Mouse (Mus musculus): Measurements from ENCODE around the gene Sptan1.

DNA sequence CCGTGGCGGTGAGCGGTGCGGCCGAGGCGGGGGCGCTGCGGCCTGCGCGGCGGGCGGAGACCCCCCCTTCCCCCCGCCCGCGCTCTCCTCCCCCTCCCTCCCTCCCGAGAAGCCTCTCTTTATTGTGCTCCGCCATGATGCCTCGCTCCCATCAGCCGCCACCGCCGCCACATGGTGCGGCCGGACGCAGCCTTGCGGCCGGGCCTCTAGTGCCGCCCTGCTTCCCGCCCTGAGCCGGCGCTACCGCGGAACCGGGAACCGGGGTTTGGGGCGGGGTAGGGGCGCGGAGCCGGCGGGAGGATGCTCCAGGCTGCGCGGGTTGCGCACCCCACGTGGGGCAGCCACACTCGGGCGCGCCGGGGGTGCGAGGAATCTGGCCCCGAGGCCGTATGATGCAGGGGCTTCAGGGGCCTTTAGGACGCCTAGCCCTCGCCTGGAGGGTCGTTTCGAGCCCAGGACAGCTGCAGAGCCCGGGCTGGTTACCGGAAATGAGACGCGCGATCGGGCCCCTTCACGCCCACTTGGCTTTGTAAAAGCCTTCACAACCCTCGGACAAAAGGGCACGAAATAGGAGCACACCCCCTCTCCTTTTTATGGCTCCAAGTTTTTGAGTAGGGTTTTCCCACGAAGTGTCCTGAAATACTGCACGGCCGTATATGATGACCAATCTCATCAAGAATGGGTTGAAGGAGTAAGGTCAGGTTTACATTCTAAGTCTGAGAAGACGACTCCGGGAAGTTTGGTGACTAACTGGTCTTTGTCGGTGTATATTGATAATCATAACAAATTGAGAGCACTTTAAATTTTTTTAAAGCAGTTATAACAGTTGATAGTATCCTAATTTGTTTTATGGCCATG is 101.9 kb downstream of the Sptan1 start:
- TF ChIP-seq ZNF384 (IDR thresholded peaks at IDR 0.05; ENCODE audit: low read depth, low read length) (no peak), ZC3H11A (IDR thresholded peaks at IDR 0.05; ENCODE audit: borderline replicate concordance, low read depth, low read length) (no peak), CHD2 (IDR thresholded peaks at IDR 0.05; ENCODE audit: low read depth, low read length) (no peak), HCFC1 (IDR thresholded peaks at IDR 0.05; ENCODE audit: borderline replicate concordance, insufficient read depth, low read length) (no peak)
